Mouse (Mus musculus) MEL (cell line): ENCODE results near the gene Parp2. TPM values are rescaled to one million over a fixed set of nuclear protein-coding genes. Genes with fewer than 3 reads are reported as not detected.

Experiments
- DNase-seq: peaks from one replicate; pipeline ENCODE4 v3.0.0; 2011; ENCODE audit warnings: low read depth, low spot score
- H3K27ac ChIP-seq: 2 replicates; pipeline ENCODE4 v1.5.1; 2012; ENCODE audit warnings: low read depth, mild to moderate bottlenecking, control low read depth, low read length, moderate library complexity; ENCODE audit not compliant: control insufficient read depth
- H3K27me3 ChIP-seq, 2 experiments: fragments of 150-350 bp in 1 of 2; sonication (generic) in 1 of 2; 2 replicates each; pipeline ENCODE4 v1.6.1; 2012; ENCODE audit warnings: low read length in 2 of 2, mild to moderate bottlenecking in 2 of 2, improper control_type of control experiment in 1 of 2, moderate library complexity in 1 of 2; ENCODE audit not compliant: insufficient read depth in 2 of 2, control insufficient read depth in 1 of 2
- H3K36me3 ChIP-seq, 2 experiments: 2 replicates each; pipeline ENCODE4 v1.6.1; 2012 to 2014; ENCODE audit warnings: low read length in 2 of 2, improper control_type of control experiment in 1 of 2, inconsistent platforms in 1 of 2, mild to moderate bottlenecking in 1 of 2; ENCODE audit not compliant: insufficient read depth in 2 of 2, control insufficient read depth in 1 of 2
- H3K4me1 ChIP-seq, 2 experiments: fragments of 150-350 bp in 1 of 2; sonication (generic) in 1 of 2; 2 replicates each; pipeline ENCODE4 v1.6.1; 2012; ENCODE audit warnings: low read length in 2 of 2, improper control_type of control experiment in 1 of 2, mild to moderate bottlenecking in 1 of 2; ENCODE audit not compliant: insufficient read depth in 2 of 2, control insufficient read depth in 1 of 2
- H3K4me3 ChIP-seq, 2 experiments: fragments of 150-350 bp in 1 of 2; sonication (generic) in 1 of 2; 2 replicates each; pipeline ENCODE4 v1.5.1; 2012; ENCODE audit warnings: low read depth in 2 of 2, low read length in 2 of 2, mild to moderate bottlenecking in 2 of 2, moderate library complexity in 2 of 2, control low read depth in 1 of 2, improper control_type of control experiment in 1 of 2; ENCODE audit not compliant: control insufficient read depth in 1 of 2, insufficient read depth in 1 of 2
- H3K79me2 ChIP-seq: 2 replicates; pipeline ENCODE4 v1.6.1; 2012; ENCODE audit warnings: mild to moderate bottlenecking, low read length, moderate library complexity; ENCODE audit not compliant: control insufficient read depth, poor library complexity, insufficient read depth
- H3K9ac ChIP-seq: 2 replicates; pipeline ENCODE4 v1.6.1; 2012; ENCODE audit warnings: low read depth, mild to moderate bottlenecking, control low read depth, low read length, moderate library complexity; ENCODE audit not compliant: control insufficient read depth, poor library complexity, severe bottlenecking
- H3K9me3 ChIP-seq: fragments of 150-350 bp; sonication (generic); replicated peaks from 2 replicates; pipeline ENCODE4 v1.6.1; 2012; ENCODE audit warnings: mild to moderate bottlenecking, low read length, improper control_type of control experiment, moderate library complexity; ENCODE audit not compliant: insufficient read depth
- BHLHE40 ChIP-seq: IDR thresholded peaks from 2 replicates; pipeline ENCODE4 v1.6.1; 2012; ENCODE audit warnings: low read depth, mild to moderate bottlenecking, inconsistent platforms, low read length, improper control_type of control experiment, borderline replicate concordance
- CHD1 ChIP-seq: IDR thresholded peaks from 2 replicates; pipeline ENCODE4 v1.6.1; 2012; ENCODE audit warnings: low read depth, mild to moderate bottlenecking, inconsistent platforms, low read length, improper control_type of control experiment
- CHD2 ChIP-seq: IDR thresholded peaks from 2 replicates; pipeline ENCODE4 v1.6.1; 2011; ENCODE audit warnings: low read length, improper control_type of control experiment
- CTCF ChIP-seq, 3 experiments: IDR thresholded peaks in 2 of 3; conservative IDR thresholded peaks in 1 of 3; 2 replicates each; pipeline ENCODE4 v1.5.1; 2011 to 2012; ENCODE audit warnings: low read length in 3 of 3, low read depth in 2 of 3, mild to moderate bottlenecking in 2 of 3, improper control_type of control experiment in 1 of 3, inconsistent platforms in 1 of 3, mixed read lengths in 1 of 3, moderate library complexity in 1 of 3; ENCODE audit not compliant: control insufficient read depth in 1 of 3, insufficient read depth in 1 of 3, poor library complexity in 1 of 3, severe bottlenecking in 1 of 3
- E2F4 ChIP-seq: IDR thresholded peaks from 2 replicates; pipeline ENCODE4 v1.6.1; 2011; ENCODE audit warnings: low read depth, low read length, improper control_type of control experiment, borderline replicate concordance
- ELF1 ChIP-seq: IDR thresholded peaks from 2 replicates; pipeline ENCODE4 v1.6.1; 2014; ENCODE audit warnings: low read depth, mild to moderate bottlenecking, inconsistent platforms, low read length, improper control_type of control experiment, moderate library complexity
- EP300 ChIP-seq, 2 experiments: IDR thresholded peaks; 2 replicates each; pipeline ENCODE4 v1.6.1; 2011; ENCODE audit warnings: improper control_type of control experiment in 2 of 2, low read length in 2 of 2, low read depth in 1 of 2, mild to moderate bottlenecking in 1 of 2
- ETS1 ChIP-seq: IDR thresholded peaks from 2 replicates; pipeline ENCODE4 v1.6.1; 2012; ENCODE audit warnings: low read depth, mild to moderate bottlenecking, inconsistent platforms, low read length, improper control_type of control experiment, moderate library complexity
- GABPA ChIP-seq: IDR thresholded peaks from 2 replicates; pipeline ENCODE4 v1.6.1; 2012; ENCODE audit warnings: low read depth, mild to moderate bottlenecking, inconsistent platforms, low read length, improper control_type of control experiment, moderate library complexity
- GATA1 ChIP-seq: IDR thresholded peaks from 2 replicates; pipeline ENCODE4 v1.6.1; 2011; ENCODE audit warnings: low read depth, low read length, improper control_type of control experiment
- JUND ChIP-seq: IDR thresholded peaks from 2 replicates; pipeline ENCODE4 v1.6.1; 2011; ENCODE audit warnings: low read depth, mild to moderate bottlenecking, improper control_type of control experiment, low read length
- KAT2A ChIP-seq: conservative IDR thresholded peaks from 2 replicates; pipeline ENCODE4 v1.6.1; 2012; ENCODE audit warnings: low read depth, low read length, improper control_type of control experiment, inconsistent platforms
- MAFK ChIP-seq: IDR thresholded peaks from 2 replicates; pipeline ENCODE4 v1.6.1; 2011; ENCODE audit warnings: low read depth, mild to moderate bottlenecking, low read length, improper control_type of control experiment, borderline replicate concordance
- MAX ChIP-seq: IDR thresholded peaks from 2 replicates; pipeline ENCODE4 v1.6.1; 2011; ENCODE audit warnings: low read length, improper control_type of control experiment
- MEF2A ChIP-seq: IDR thresholded peaks from 2 replicates; pipeline ENCODE4 v1.6.1; 2014; ENCODE audit warnings: low read depth, mild to moderate bottlenecking, inconsistent platforms, low read length, improper control_type of control experiment; ENCODE audit not compliant: poor library complexity, insufficient replicate concordance, severe bottlenecking; ENCODE audit errors: extremely low read depth
- MXI1 ChIP-seq: IDR thresholded peaks from 2 replicates; pipeline ENCODE4 v1.6.1; 2011; ENCODE audit warnings: mild to moderate bottlenecking, low read depth, low read length, improper control_type of control experiment
- MYB ChIP-seq: IDR thresholded peaks from 2 replicates; pipeline ENCODE4 v1.6.1; 2011; ENCODE audit warnings: mild to moderate bottlenecking, low read depth, low read length, improper control_type of control experiment
- MYC ChIP-seq: IDR thresholded peaks from 2 replicates; pipeline ENCODE4 v1.6.1; 2011; ENCODE audit warnings: low read depth, mild to moderate bottlenecking, low read length, improper control_type of control experiment, moderate library complexity
- NELFE ChIP-seq: IDR thresholded peaks from 2 replicates; pipeline ENCODE4 v1.6.1; 2011; ENCODE audit warnings: low read depth, low read length, improper control_type of control experiment
- NRF1 ChIP-seq: IDR thresholded peaks from 2 replicates; pipeline ENCODE4 v1.6.1; 2014; ENCODE audit warnings: low read depth, mild to moderate bottlenecking, inconsistent platforms, low read length, improper control_type of control experiment, moderate library complexity; ENCODE audit not compliant: poor library complexity, insufficient read depth, severe bottlenecking
- POLR2AphosphoS2 ChIP-seq: IDR thresholded peaks from 2 replicates; pipeline ENCODE4 v1.6.1; 2011; ENCODE audit warnings: low read length, improper control_type of control experiment
- POLR2AphosphoS5 ChIP-seq: IDR thresholded peaks from 2 replicates; pipeline ENCODE4 v1.6.1; 2012; ENCODE audit warnings: low read depth, borderline replicate concordance, mild to moderate bottlenecking, inconsistent platforms, low read length, moderate library complexity, mixed read lengths
- RAD21 ChIP-seq: IDR thresholded peaks from 2 replicates; pipeline ENCODE4 v1.6.1; 2011; ENCODE audit warnings: mild to moderate bottlenecking, low read depth, low read length, improper control_type of control experiment
- SIN3A ChIP-seq: IDR thresholded peaks from 2 replicates; pipeline ENCODE4 v1.6.1; 2012; ENCODE audit warnings: low read length, improper control_type of control experiment, inconsistent platforms
- SMC3 ChIP-seq: IDR thresholded peaks from 2 replicates; pipeline ENCODE4 v1.6.1; 2011; ENCODE audit warnings: low read depth, low read length, improper control_type of control experiment
- TAL1 ChIP-seq: IDR thresholded peaks from 2 replicates; pipeline ENCODE4 v1.6.1; 2012; ENCODE audit warnings: mild to moderate bottlenecking, inconsistent platforms, low read length, moderate library complexity, mixed read lengths
- TBP ChIP-seq: IDR thresholded peaks from 2 replicates; pipeline ENCODE4 v1.8.0; 2011; ENCODE audit warnings: low read depth, low read length, improper control_type of control experiment
- TCF12 ChIP-seq: IDR thresholded peaks from 2 replicates; pipeline ENCODE4 v1.6.1; 2014; ENCODE audit warnings: low read depth, mild to moderate bottlenecking, inconsistent platforms, low read length, improper control_type of control experiment, moderate library complexity
- UBTF ChIP-seq: IDR thresholded peaks from 2 replicates; pipeline ENCODE4 v1.6.1; 2012; ENCODE audit warnings: low read depth, mild to moderate bottlenecking, inconsistent platforms, low read length, improper control_type of control experiment, moderate library complexity, borderline replicate concordance; ENCODE audit not compliant: insufficient read depth
- USF1 ChIP-seq: IDR thresholded peaks from 2 replicates; pipeline ENCODE4 v1.6.1; 2014; ENCODE audit warnings: low read depth, mild to moderate bottlenecking, inconsistent platforms, low read length, improper control_type of control experiment, moderate library complexity
- USF2 ChIP-seq, 2 experiments: IDR thresholded peaks; 2 replicates each; pipeline ENCODE4 v1.6.1; 2011 to 2012; ENCODE audit warnings: improper control_type of control experiment in 2 of 2, low read length in 2 of 2, borderline replicate concordance in 1 of 2, inconsistent platforms in 1 of 2, low read depth in 1 of 2, mild to moderate bottlenecking in 1 of 2; ENCODE audit not compliant: insufficient read depth in 1 of 2
- ZC3H11A ChIP-seq: IDR thresholded peaks from 2 replicates; pipeline ENCODE4 v1.6.1; 2012; ENCODE audit warnings: low read depth, mild to moderate bottlenecking, inconsistent platforms, low read length, improper control_type of control experiment
- ZKSCAN1 ChIP-seq: IDR thresholded peaks from 2 replicates; pipeline ENCODE4 v1.6.1; 2012; ENCODE audit warnings: low read depth, mild to moderate bottlenecking, inconsistent platforms, low read length, improper control_type of control experiment, moderate library complexity
- ZMIZ1 ChIP-seq: IDR thresholded peaks from 2 replicates; pipeline ENCODE4 v1.6.1; 2012; ENCODE audit warnings: low read depth, mild to moderate bottlenecking, inconsistent platforms, low read length, improper control_type of control experiment, moderate library complexity
- ZNF384 ChIP-seq: IDR thresholded peaks from 2 replicates; pipeline ENCODE4 v1.6.1; 2012; ENCODE audit warnings: low read depth, mild to moderate bottlenecking, inconsistent platforms, low read length, improper control_type of control experiment
- polyA plus RNA-seq, 2 experiments: library from polyadenylated mRNA; stranded (reverse) in 1 of 2; unstranded in 1 of 2; fragments of >175 nt in 1 of 2; fragments of >200 nt in 1 of 2; gene quantifications; 2 replicates each; pipeline versions ENCODE4 v1.2.1 to v1.2.4; 2012; ENCODE audit warnings: low replicate concordance in 2 of 2, low read depth in 1 of 2; ENCODE audit not compliant: insufficient read length in 2 of 2, insufficient read depth in 1 of 2, missing spikeins in 1 of 2
- total RNA-seq: library from RNA; depleted of rRNA; stranded (reverse); fragments of 300-350 nt; gene quantifications from 2 replicates; pipeline ENCODE4 v1.2.3, GENCODE M21; 2012; rRNA removed

Gene Parp2
- total RNA-seq (65.6 and 81.1 TPM in 2 replicates), polyA plus RNA-seq (10 to 100 TPM in 1 of 2 experiments, not detected in 1; 83.2 TPM)

GRCm38 (mm10) chr14:50807487-50808072 lies at the start of gene Parp2, which contains the start of gene Ccnb1ip1:
TSS of gene Parp2 (plus strand) at chr14:50807841.
TSS of gene Ccnb1ip1 (minus strand) at chr14:50807732.
- Histone ChIP-seq H3K4me1 (peaks cover 0 to 4% of the 10 kb centered on the region in 2 experiments; a peak in 1 of 4 replicates), H3K9me3 (no peaks in the 10 kb centered on the region), H3K27ac (peak within 1 kb of the TSS; percentile 86), H3K27me3 (no peaks in the 10 kb centered on the region), H3K79me2 (peaks cover 33% of the 10 kb centered on the region), H3K9ac (peak within 1 kb of the TSS; percentile 97), H3K36me3 (peaks cover 0 to 4% of the 10 kb centered on the region in 2 experiments; a peak in 2 of 4 replicates), H3K4me3 (peak within 1 kb of the TSS; percentile 68 to 95)
- peak; percentile 96 for DNase-seq
- TF ChIP-seq MAX (peak; percentile 75; the same call in 1 of the 2 replicates), NELFE (peak; percentile 81), EP300 (IDR thresholded peaks at IDR 0.05; ENCODE audit: low read depth in 1 of 2, low read length in 2 of 2) (0 out of 4 replicates have a peak, but pooled peaks of 1 of the 2 experiments have one; percentile 27), TBP (peak; percentile 99), CTCF (IDR thresholded peaks at IDR 0.05 in 2 of 3, conservative IDR thresholded peaks at IDR 0.05 in 1 of 3; ENCODE audit: control insufficient read depth in 1 of 3, insufficient read depth in 1 of 3, low read depth in 2 of 3, low read length in 3 of 3, poor library complexity in 1 of 3, severe bottlenecking in 1 of 3) (no peak), GATA1 (no peak), CHD1 (no peak), BHLHE40 (peak; percentile 72; the same call in 1 of the 2 replicates), ELF1 (peak; percentile 84), MYB (no peak), JUND (no peak), USF2 (IDR thresholded peaks at IDR 0.05; ENCODE audit: borderline replicate concordance in 1 of 2, insufficient read depth in 1 of 2, low read depth in 1 of 2, low read length in 2 of 2) (no peak), UBTF (peak; percentile 99), POLR2AphosphoS5 (no peak), GABPA (no peak), NRF1 (peak; percentile 62), POLR2AphosphoS2 (peak; percentile 69; the same call in 1 of the 2 replicates), SIN3A (peak; percentile 90), MAFK (no peak), E2F4 (peak; percentile 85; the same call in 1 of the 2 replicates), CHD2 (no peak), USF1 (peak; percentile 87), TCF12 (peak; percentile 74), ZNF384 (peak; percentile 59; the same call in 1 of the 2 replicates), ZKSCAN1 (no peak), ZMIZ1 (peak; percentile 88; the same call in 1 of the 2 replicates), SMC3 (no peak), TAL1 (no peak), ETS1 (peak; percentile 62), MXI1 (peak; percentile 89), MYC (no peak; the same call in none of the 2 replicates), KAT2A (no peak; the same call in 1 of the 2 replicates), RAD21 (no peak), ZC3H11A (no peak), MEF2A (no peak)
